Mouse (Mus musculus) adrenal gland, postnatal 14 days (tissue): ENCODE results near the gene Zfp568. TPM values are rescaled to one million over a fixed set of nuclear protein-coding genes. Genes with fewer than 3 reads are reported as not detected.
A peak's percentile ranks its signal among the peaks of the same experiment; 100 is the strongest.

Source experiments
- DNase-seq: peaks from one replicate; pipeline ENCODE4 v3.0.0; 2021; ENCODE audit warnings: mixed read lengths
- total RNA-seq: library from RNA; stranded (reverse); gene quantifications from 2 replicates; pipeline ENCODE4 v1.2.3, GENCODE M21; 2021

Zfp568 gene
- total RNA-seq, 1 experiment from 2014 or later: 15.2 TPM

- no peak for DNase-seq
These were observed 69.8 kb downstream of the Zfp568 start for GRCm38 (mm10) chr7:30053591-30053990.

GRCm38 (mm10) chr7:30060341-30060740, 76.6 kb downstream of the Zfp568 start:
- DNase-seq: no peak

GRCm38 (mm10) chr7:30062478-30062877, 78.7 kb downstream of the Zfp568 start:
- peak; percentile 42 for DNase-seq

GRCm38 (mm10) chr7:30064622-30065021, 80.9 kb downstream of the Zfp568 start:
- peak; percentile 15 for DNase-seq

GRCm38 (mm10) chr7:30072146-30073028, 88.6 kb downstream of the Zfp568 start, which contains the start of gene Zfp82:
Gene Zfp82, minus strand, starts transcription at chr7:30072900.
- DNase-seq: peak; percentile 90

Other genes starting within 250 kb of the Zfp568 start
- gene Zfp84, start 215.4 kb upstream of the Zfp568 start, total RNA-seq: 14.6 and 15.4 TPM in 2 replicates
- 3.6 and 4.1 TPM in 2 replicates for gene Zfp30, start 200.0 kb upstream of the Zfp568 start, total RNA-seq
- 13.3 and 14.1 TPM in 2 replicates for gene Zfp790, start 167.8 kb upstream of the Zfp568 start, total RNA-seq
- gene Zfp940, start 130.3 kb upstream of the Zfp568 start, total RNA-seq: 1.1 and 3.3 TPM in 2 replicates
- 4.3 TPM in 2 replicates for gene Zfp420, start 124.0 kb upstream of the Zfp568 start, total RNA-seq
- 11.9 and 12.2 TPM in 2 replicates for gene Zfp27, start 77.4 kb upstream of the Zfp568 start, total RNA-seq
- gene Zfp383, start 75.7 kb upstream of the Zfp568 start, total RNA-seq: 4.7 and 6.5 TPM in 2 replicates
- gene Zfp74, start 29.9 kb upstream of the Zfp568 start, total RNA-seq: 10.1 and 12.4 TPM in 2 replicates
- gene Zfp14, start 67.4 kb downstream of the Zfp568 start, total RNA-seq: 2.0 and 3.7 TPM in 2 replicates
- gene Zfp82, start 88.9 kb downstream of the Zfp568 start, total RNA-seq: 2.7 TPM in 1 of 2 replicates, not detected in the other
- gene Gm26920, start 106.5 kb downstream of the Zfp568 start, total RNA-seq: 0.45 and 1.4 TPM in 2 replicates
- gene Zfp566, start 106.6 kb downstream of the Zfp568 start, total RNA-seq: 1.6 and 2.5 TPM in 2 replicates
- 36.9 and 45.6 TPM in 2 replicates for gene Zfp260, start 110.8 kb downstream of the Zfp568 start, total RNA-seq
- gene Zfp382, start 138.0 kb downstream of the Zfp568 start, total RNA-seq: 3.9 and 5.7 TPM in 2 replicates
- 57.8 and 63.1 TPM in 2 replicates for gene Zfp146, start 185.8 kb downstream of the Zfp568 start, total RNA-seq
- 1,359 and 1,375 TPM in 2 replicates for gene Cox7a1, start 200.2 kb downstream of the Zfp568 start, total RNA-seq
- gene Capns1, start 214.9 kb downstream of the Zfp568 start, total RNA-seq: 526 and 534 TPM in 2 replicates
- gene Polr2i, start 248.0 kb downstream of the Zfp568 start, total RNA-seq: 95.5 and 99.4 TPM in 2 replicates
- gene Tbcb, start 248.3 kb downstream of the Zfp568 start, total RNA-seq: 67.7 and 75.4 TPM in 2 replicates